In genomic region chr14:20564692-20565091, GRCm38 (mm10) we compare ENCODE assay signal across 12 mouse cellular contexts. TPM values are rescaled to one million over a fixed set of nuclear protein-coding genes. Genes with fewer than 3 reads are reported as not detected.
A peak's percentile ranks its signal among the peaks of the same experiment; 100 is the strongest.
DNase-seq lines count a peak whose midpoint lies in the region; ATAC-seq and TF ChIP-seq lines count a peak whose summit lies in the region.
"Had no signal": no experiment of that assay in that cellular context is flagged by ENCODE, and none has a peak within 500 bp of the region (broad histone marks: within the 10 kb centered on the region; RNA-seq: fewer than 3 reads in every experiment).

No protein-coding gene starts in this region.

- no peak overlapping the region for H3K4me3 ChIP-seq in heart, embryonic 11.5 days (ENCODE audit: low read depth, low read length)
- no peak overlapping the region for H3K4me3 ChIP-seq in embryonic fibroblast, embryonic 13.5 days (ENCODE audit: insufficient read depth, low read length)
- H3K4me3 ChIP-seq: forebrain, embryonic 15.5 days; hindbrain, embryonic 10.5 days; midbrain, embryonic 10.5 days had no signal

- 69% methylated on average over 12 of the region's 12 CpGs for WGBS in heart, embryonic 11.5 days (ENCODE audit: insufficient replicate concordance)

- ATAC-seq in heart, embryonic 11.5 days (replicated peaks; ENCODE audit: insufficient number of reproducible peaks, low FRiP score, low TSS enrichment) = no peak
- ATAC-seq: forebrain, embryonic 15.5 days; Patski had no signal

- peak; percentile 43; the same call in 1 of the 2 replicates for TF ChIP-seq CTCF in embryonic fibroblast, embryonic 13.5 days (IDR thresholded peaks at IDR 0.05; ENCODE audit: borderline replicate concordance, insufficient read depth, low read length)

- H3K4me1 ChIP-seq in heart, embryonic 11.5 days (ENCODE audit: control insufficient read depth, insufficient read depth, low read length) = no peaks in the 10 kb centered on the region
- H3K4me1 ChIP-seq in embryonic fibroblast, embryonic 13.5 days (ENCODE audit: control insufficient read depth, insufficient read depth, low read length) = no peaks in the 10 kb centered on the region
- H3K4me1 ChIP-seq: forebrain, embryonic 15.5 days; hindbrain, embryonic 10.5 days; midbrain, embryonic 10.5 days had no signal

- DNase-seq in heart, postnatal 4 days = peak; percentile 12
- peak; percentile 14 for DNase-seq in right cerebral cortex, postnatal 14 days
- DNase-seq in right cerebral cortex, postnatal 36 days (ENCODE audit: low spot score in 2 of 2) = no peak
- DNase-seq in thymus, postnatal 36 days = peak; percentile 32 to 37
- DNase-seq in layer of hippocampus, postnatal 36 days = no peak
- DNase-seq: cerebellum, adult 11-12 months had no signal

- no peak overlapping the region for H3K27ac ChIP-seq in heart, embryonic 11.5 days (ENCODE audit: low read depth, low read length)
- no peak overlapping the region for H3K27ac ChIP-seq in embryonic fibroblast, embryonic 13.5 days (ENCODE audit: insufficient read depth, low read length)
- H3K27ac ChIP-seq: forebrain, embryonic 15.5 days; hindbrain, embryonic 10.5 days; midbrain, embryonic 10.5 days had no signal

- H3K9ac ChIP-seq in heart, embryonic 11.5 days (ENCODE audit: low read depth, low read length) = no peak overlapping the region
- H3K9ac ChIP-seq: forebrain, embryonic 15.5 days had no signal

- no peaks in the 10 kb centered on the region for H3K27me3 ChIP-seq in heart, embryonic 11.5 days (ENCODE audit: control insufficient read depth, insufficient read depth, low read length)
- H3K27me3 ChIP-seq: forebrain, embryonic 15.5 days; Patski had no signal

- H3K36me3 ChIP-seq in heart, embryonic 11.5 days (ENCODE audit: control insufficient read depth, insufficient read depth, low read length) = peaks cover 12% of the 10 kb centered on the region; the same call in 1 of the 2 replicates

- H3K9me3 ChIP-seq in heart, embryonic 11.5 days (replicated peaks; ENCODE audit: control insufficient read depth, low read length) = no peaks in the 10 kb centered on the region
- H3K9me3 ChIP-seq: forebrain, embryonic 15.5 days; hindbrain, embryonic 10.5 days; midbrain, embryonic 10.5 days had no signal

- TF ChIP-seq POLR2A in embryonic fibroblast, embryonic 13.5 days (IDR thresholded peaks at IDR 0.05; ENCODE audit: low read depth, low read length) = no peak

- no peak overlapping the region for H3K4me2 ChIP-seq in heart, embryonic 11.5 days
- H3K4me2 ChIP-seq: forebrain, embryonic 15.5 days had no signal

RNA-seq across cellular contexts. Expression of gene Ppp3cb, which starts 18.3 kb away (rescaled TPM):
- 10 to 100 TPM; 71.7 to 79.0 TPM for total RNA-seq in heart, postnatal 4 days (2021)
- 43.1 and 46.8 TPM in 2 replicates for polyA plus RNA-seq in heart, embryonic 11.5 days (2014; fragmentation: Nextera tagmentation; extraction: Ambion mirVana)
- 80.3 and 93.9 TPM in 2 replicates for polyA plus RNA-seq in embryonic fibroblast, embryonic 13.5 days (2011; ENCODE audit: insufficient read length, low read depth, missing spikeins)
- 100 to 1,000 TPM; 306 to 322 TPM for total RNA-seq in layer of hippocampus, postnatal 36 days (2021)

Comparison
In these comparisons a context has a peak if more than half of its experiments do, and no peak if none do; other contexts are left out.
1. DNase-seq: peak in heart, postnatal 4 days (single experiment), right cerebral cortex, postnatal 14 days (single experiment) and thymus, postnatal 36 days (2 of 2); none in right cerebral cortex, postnatal 36 days (0 of 2) and layer of hippocampus, postnatal 36 days (0 of 2).